Mouse (Mus musculus) layer of hippocampus, adult 2 months (tissue): ENCODE data around the gene Pmis2. TPM values are rescaled to one million over a fixed set of nuclear protein-coding genes. Genes with fewer than 3 reads are reported as not detected.

ENCODE experiments used
- DNase-seq, 2 experiments: peaks; one replicate each; pipeline ENCODE4 v3.0.0; 2022; ENCODE audit warnings: low spot score in 2 of 2
- H3K27ac ChIP-seq: fragments of 200-600 bp; 2 replicates; pipeline ENCODE4 v1.8.1; 2022
- H3K4me3 ChIP-seq: fragments of 200-600 bp; 2 replicates; pipeline ENCODE4 v1.8.1; 2022; ENCODE audit warnings: mild to moderate bottlenecking
- CTCF ChIP-seq: fragments of 200-600 bp; conservative IDR thresholded peaks from 2 replicates; pipeline ENCODE4 v1.8.1; 2022; ENCODE audit warnings: antibody characterized with exemption, mild to moderate bottlenecking, moderate library complexity
- long read RNA-seq, 2 experiments: library from polyadenylated mRNA; stranded (forward); transcript quantifications; one replicate each; pipeline ENCODE4 v2.0.0; 2021; ENCODE audit warnings: borderline mapping rate in 2 of 2
- total RNA-seq, 2 experiments: library from RNA; stranded (reverse); gene quantifications; 2 replicates each; pipeline ENCODE4 v1.2.3; 2021

The Pmis2 gene
- not detected for total RNA-seq
- long read RNA-seq, experiment 1, result 0 reads
- long read RNA-seq, experiment 2, result 0 reads

DNA sequence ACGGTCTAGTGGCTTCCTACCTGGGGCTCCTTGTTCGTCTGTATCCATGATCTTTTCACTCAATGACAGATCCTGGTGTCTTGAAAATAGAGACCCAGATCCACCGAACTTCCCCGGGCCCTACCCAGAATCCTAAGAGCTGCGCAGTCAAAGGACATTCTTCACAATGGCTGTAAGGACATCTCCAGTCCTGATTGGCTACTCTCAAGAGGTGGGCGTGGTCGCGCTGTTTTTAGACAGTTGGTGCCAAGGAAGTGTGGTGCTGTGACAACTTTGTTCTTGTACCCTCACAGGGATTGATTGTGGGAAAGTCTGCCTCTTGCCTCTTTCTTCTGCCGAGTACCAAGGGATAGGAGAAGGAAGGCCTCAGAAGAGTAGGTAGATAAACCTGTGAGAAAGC is at the start of gene Pmis2:
Gene Pmis2, minus strand, starts transcription at position 126 of the 400 bp plus-strand sequence.
- TF ChIP-seq CTCF, result no peak
- no peak within 1 kb of the TSS for H3K27ac ChIP-seq

DNA sequence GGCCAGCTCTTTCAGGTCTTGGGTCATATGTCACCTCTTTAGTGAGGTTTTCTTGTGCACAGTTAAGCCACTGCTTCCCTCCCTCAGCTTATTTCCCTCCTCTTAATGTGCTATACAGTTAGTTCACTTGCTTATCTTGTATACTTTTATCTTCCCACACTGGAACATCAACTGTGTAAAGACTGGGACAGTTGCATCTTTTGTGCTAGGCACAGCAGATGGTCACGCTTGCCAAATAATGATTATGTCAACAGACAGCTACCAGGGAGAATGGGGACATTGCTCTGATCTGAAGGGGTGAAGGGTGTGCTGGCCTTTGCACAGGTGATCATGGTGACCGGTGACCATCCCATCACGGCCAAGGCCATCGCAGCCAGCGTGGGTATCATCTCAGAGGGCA is 48.3 kb upstream of the Pmis2 start:
- DNase-seq, result no peak
- Histone ChIP-seq H3K4me3 (no peak overlapping the region), H3K27ac (no peak overlapping the region)
- TF ChIP-seq CTCF, result no peak

More for the DNA sequence above, at the start of gene Pmis2:
- DNase-seq, result no peak
- no peak within 1 kb of the TSS for H3K4me3 ChIP-seq

DNA sequence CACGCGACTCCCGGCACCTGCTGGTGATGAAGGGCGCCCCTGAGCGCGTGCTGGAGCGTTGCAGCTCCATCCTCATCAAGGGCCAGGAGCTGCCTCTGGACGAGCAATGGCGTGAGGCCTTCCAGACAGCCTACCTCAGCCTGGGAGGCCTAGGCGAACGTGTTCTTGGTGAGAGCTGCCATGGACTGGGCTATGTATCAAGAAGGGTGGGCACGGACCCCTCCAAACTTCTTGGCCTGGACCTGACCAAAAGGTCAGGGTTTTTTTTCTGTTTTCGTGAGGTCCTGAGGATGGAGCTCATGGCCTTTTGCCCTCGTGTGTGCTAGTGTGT is 46.3 kb upstream of the Pmis2 start:
- TF ChIP-seq CTCF, result no peak
- Histone ChIP-seq H3K4me3 (peak overlapping the region; percentile 34), H3K27ac (no peak overlapping the region)
- DNase-seq, result no peak

DNA sequence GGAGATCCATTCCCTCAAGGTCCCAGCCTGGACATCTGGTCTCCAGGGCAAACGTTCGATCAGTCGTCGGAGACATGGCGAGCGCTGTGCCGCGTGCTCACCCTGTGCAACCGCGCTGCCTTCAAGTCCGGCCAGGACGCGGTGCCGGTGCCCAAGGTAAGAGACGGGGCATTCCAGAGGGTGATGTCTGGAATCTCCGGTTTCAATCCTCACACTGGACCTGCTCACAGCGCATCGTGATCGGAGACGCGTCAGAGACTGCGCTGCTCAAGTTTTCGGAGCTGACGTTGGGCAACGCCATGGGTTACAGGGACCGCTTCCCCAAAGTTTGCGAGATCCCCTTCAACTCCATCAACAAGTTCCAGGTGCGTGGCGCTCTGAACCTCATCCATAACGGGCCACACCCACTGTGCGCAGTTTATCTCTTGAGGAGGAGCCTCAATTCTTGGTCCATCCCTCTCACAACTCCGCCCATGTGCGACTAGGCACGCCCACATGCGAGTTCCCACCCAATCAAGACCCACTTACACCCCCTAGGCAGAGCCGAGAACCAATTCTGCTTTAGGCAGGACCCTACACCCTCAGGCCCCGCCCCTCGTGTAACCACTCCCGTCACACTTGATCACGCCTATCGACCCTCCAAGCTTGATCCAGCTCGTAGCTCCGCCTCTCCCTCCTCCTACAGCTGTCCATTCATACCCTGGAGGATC is 45.8 kb upstream of the Pmis2 start:
- Histone ChIP-seq H3K4me3 (peak overlapping the region; percentile 34), H3K27ac (no peak overlapping the region)
- DNase-seq, result peak; percentile 42 to 45
- TF ChIP-seq CTCF, result no peak

DNA sequence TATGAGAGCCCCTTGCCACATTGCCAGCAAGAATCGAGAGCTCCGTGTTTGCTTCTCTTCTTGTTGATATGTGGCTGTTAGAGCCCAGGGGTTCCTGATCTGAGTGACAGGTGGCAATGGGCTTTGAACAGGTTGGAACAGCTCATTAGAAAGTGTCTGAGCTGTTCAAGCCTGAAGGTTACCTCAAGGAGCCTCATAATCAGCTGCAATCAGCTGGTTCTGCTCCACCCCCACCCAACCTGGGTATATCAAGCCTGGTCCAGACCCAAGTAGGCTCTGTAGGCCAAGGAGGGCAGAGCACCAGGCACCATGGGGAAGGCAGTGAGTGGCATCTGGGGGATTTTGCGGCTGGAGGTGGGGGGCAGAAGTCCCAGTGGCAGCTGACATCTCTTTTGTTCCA is 40.5 kb upstream of the Pmis2 start, which contains the start of gene Atp4a:
Gene Atp4a, plus strand, starts transcription at position 268 of the 400 bp plus-strand sequence.
- no peak for TF ChIP-seq CTCF

DNA sequence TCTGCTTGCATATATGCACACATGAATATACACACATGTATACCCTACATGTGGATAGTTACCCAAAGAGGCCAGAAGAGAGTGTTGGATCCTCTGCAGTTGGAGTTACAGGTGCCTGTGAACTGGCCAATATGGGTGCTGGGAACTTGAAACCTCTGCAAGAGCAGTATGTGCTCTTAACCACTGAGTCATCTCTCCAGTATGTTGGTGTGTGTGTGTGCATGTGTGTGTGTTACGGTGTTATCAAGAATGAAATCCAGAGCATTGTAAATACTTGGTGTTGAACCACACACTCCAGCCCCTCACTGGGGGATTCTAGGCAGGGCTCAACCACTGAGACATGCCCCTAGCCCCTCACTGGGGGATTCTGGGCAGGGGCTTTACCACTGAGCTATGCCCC is 36.0 kb upstream of the Pmis2 start:
- H3K4me3 ChIP-seq, result no peak overlapping the region
- no peak for DNase-seq
- no peak overlapping the region for H3K27ac ChIP-seq
- TF ChIP-seq CTCF, result no peak

More for the DNA sequence above, 40.5 kb upstream of the Pmis2 start, which contains the start of gene Atp4a:
- Histone ChIP-seq H3K4me3 (no peak within 1 kb of the TSS), H3K27ac (no peak within 1 kb of the TSS)
- no peak for DNase-seq

DNA sequence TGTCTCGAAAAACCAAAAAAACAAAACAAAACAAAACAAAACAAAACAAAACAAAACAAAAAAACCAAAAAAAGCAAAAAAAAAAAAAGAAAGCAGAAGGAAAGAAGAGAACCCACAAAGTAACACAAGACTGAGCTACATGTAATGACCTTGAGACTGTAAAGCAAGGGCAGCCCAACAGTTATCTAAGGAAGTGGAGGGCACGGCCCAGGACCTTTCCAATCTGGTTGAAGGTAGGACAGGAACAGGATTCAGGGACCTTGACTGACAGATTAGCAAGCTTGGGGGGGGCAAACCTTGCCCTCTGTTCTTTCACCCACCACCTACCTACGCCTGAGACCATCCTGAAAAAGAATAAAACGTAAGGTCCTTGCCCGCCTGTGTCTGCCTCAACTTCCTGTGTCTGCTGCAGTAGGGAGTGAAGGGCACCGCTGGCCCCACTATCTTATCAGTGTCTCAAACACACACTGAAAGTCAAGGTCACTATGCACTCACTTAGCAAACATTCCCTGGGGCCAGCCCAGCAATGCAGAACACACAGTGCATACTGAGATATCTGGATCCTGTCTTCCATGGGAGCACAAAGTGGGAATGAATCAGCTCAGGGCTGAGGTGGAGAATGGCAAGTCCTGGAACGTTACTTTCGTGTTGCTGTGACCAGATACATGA is 34.9 kb upstream of the Pmis2 start:
- Histone ChIP-seq H3K27ac (no peak overlapping the region), H3K4me3 (no peak overlapping the region)
- DNase-seq, result no peak
- TF ChIP-seq CTCF, result no peak

DNA sequence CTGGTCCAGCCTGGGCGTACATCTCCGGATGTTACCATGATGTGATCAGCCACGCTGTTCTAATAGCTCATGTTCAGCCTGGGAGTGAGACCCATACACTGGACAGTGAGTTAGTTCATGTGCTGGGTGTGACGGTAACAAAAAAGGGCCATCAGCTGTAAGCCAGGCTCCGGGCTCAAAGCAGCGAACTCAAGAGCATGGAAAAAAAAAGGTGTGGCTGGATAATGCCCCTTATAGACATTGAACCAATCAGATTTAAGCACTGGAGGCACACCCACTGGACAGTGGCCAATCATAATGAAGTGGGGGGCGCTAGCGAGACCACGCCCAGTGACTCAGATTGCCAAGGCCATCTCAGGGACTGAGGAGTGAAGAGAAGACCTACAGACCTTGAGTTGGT is 27.2 kb upstream of the Pmis2 start, which contains the start of gene 2200002J24Rik:
Gene 2200002J24Rik, plus strand, starts transcription at position 338 of the 400 bp plus-strand sequence.
- DNase-seq, result no peak
- no peak for TF ChIP-seq CTCF
- H3K4me3 ChIP-seq, result no peak within 1 kb of the TSS
- H3K27ac ChIP-seq, result no peak within 1 kb of the TSS

DNA sequence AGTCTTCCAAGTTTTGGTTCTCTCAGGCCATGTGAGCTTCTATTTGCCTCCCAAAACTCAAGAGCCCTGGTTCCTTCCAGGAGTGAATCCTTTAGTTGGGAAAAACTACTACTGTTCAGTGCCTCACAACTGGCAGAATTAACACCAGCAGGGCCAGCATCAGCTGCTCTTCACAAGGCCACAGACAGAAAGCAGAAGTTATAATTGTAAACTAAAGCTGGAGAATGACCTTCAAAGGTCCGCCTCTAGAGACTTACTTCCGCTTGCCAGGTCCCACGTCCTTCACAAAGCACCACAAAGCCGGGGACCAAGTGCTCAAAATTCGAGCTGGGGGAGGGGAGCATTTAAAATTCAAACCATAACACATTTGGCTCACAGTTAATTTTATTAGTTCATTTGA is 26.7 kb upstream of the Pmis2 start:
- Histone ChIP-seq H3K4me3 (no peak overlapping the region), H3K27ac (no peak overlapping the region)
- TF ChIP-seq CTCF, result no peak
- no peak for DNase-seq

DNA sequence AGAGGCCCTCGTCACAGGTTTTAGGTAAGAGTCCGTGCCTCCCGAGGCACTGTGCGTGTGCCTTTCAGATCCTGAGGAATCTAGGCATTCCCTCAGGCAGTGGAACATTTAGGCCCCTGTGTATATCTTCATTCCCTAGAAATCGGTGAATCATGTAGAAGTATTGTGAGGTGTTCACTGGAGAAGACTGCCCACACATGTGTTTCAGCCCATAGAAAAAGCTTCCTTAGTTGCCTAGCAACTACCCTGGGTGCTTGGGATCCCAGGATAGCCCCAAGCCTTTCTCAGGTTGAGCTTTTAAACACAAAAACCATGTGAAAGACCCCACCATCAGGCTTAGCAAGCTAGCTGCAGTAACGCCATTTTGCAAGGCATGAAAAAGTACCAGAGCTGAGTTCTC is 16.9 kb upstream of the Pmis2 start:
- TF ChIP-seq CTCF, result no peak
- no peak overlapping the region for H3K4me3 ChIP-seq
- no peak overlapping the region for H3K27ac ChIP-seq
- peak in 1 of 2 experiments; percentile 8 for DNase-seq

DNA sequence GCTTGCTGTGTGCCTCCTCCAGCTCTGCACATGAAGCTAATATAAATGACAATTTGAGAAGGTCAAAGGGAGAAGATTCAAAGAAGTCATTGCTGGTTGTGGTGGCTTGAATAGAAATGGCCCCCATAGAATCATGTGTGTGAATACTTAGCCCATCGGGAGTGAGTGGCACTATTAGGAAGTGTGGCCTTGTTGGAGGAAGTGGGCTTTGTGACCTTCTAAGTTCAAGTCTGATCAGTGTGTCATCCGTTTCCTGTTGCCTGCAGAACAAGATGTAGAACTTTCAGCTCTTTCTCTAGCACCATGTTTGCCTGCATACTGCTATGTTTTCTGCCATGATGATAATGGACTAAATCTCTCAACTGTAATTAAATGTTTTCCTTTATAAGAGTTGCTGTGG is 12.0 kb upstream of the Pmis2 start:
- TF ChIP-seq CTCF, result no peak
- Histone ChIP-seq H3K27ac (no peak overlapping the region), H3K4me3 (no peak overlapping the region)
- DNase-seq, result no peak

DNA sequence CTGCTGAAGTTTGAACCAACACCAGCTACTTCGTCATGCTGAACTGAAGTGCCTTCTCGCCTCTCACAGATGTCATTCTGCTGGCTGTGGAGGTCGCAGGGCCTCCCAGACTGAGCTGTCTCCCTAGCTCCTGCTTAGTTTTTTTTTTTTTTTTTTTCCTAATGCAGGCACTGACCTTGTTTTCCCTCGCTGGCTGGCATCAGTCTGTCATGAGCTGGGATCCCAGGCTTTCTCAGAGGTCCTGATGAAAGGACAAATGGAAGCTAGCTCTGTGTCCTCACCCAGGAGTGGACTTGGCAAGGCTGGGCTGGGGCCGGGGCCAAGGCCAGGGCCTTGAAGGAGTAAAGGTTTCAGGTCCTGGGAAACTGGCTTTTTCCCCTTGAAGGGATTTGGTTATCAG is 10.5 kb upstream of the Pmis2 start:
- DNase-seq, result no peak
- Histone ChIP-seq H3K27ac (no peak overlapping the region), H3K4me3 (no peak overlapping the region)
- TF ChIP-seq CTCF, result no peak

DNA sequence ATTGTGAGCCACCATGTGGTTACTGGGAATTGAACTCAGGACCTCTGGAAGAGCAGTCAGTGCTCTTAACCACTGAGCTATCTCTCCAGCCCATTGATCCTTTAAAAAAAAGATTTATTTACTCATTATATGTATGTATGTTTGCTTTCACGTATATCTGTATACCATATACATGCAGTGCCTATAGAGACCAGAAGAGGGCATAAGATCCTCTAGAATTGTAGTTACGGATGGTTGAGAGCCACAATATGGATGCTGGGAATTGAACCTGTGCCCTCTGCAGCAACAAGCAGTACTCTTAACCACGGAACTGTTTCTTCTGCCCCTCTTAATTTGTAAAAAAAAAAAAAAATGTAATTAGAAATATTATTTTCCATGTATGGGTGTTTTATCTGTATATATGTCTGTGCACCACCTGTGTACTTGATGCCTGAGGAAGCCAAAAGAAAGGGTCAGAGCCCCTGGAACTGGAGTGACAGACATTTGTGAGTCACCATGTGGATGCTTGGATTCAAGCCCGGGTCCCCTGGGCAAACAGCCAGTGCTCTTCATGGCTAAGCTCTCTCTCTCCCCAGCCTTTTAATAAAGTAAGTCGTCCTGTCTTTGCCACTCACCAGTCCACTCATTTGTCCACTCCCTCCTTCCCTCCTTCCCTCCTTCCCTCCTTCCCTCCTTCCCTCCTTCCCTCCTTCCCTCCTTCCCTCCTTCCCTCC is 7.0 kb upstream of the Pmis2 start:
- TF ChIP-seq CTCF, result peak; percentile 40
- no peak overlapping the region for H3K27ac ChIP-seq
- H3K4me3 ChIP-seq, result no peak overlapping the region
- DNase-seq, result peak in 1 of 2 experiments; percentile 16
